Mouse (Mus musculus): ENCODE measurements around the gene Serpinb8.

DNA sequence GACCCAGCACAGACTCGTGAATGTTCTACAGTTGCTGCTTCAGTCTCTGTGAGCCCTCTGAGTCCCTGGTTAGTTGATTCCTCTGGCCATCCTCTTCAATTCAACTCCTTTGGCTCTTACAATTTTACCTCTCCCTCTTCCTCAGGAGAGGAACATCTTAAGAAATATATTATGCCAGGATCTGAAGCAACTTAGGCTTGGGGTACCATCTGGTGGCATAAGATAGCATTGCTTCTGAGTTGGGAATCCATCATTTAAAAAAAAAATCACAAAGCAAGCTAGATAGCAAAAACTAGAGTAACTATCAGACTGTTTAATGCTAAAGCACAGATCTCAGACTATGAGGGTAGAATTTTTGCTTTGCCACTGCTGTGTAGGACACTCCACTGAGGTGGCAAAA lies 27.7 kb upstream of the Serpinb8 start:
- TF ChIP-seq CTCF (IDR thresholded peaks at IDR 0.05; ENCODE audit: borderline replicate concordance, control insufficient read depth, extremely low read depth, insufficient read depth, low read length, poor library complexity) (no peak), POLR2A (IDR thresholded peaks at IDR 0.05; ENCODE audit: control insufficient read depth, extremely low read depth, insufficient read depth, low read length, poor library complexity) (no peak)

All from thymus, adult 2 months (tissue).